Mouse (Mus musculus) liver, embryonic 14.5 days (tissue): ENCODE results near the gene Pgp. TPM values are rescaled to one million over a fixed set of nuclear protein-coding genes. Genes with fewer than 3 reads are reported as not detected.

Experiments used
- ATAC-seq: fragments of 200-750 bp; cut with Nextera tagmentation; 2 replicates; pipeline ENCODE4 v1.8.0; 2017; ENCODE audit warnings: moderate number of reproducible peaks, mild to moderate bottlenecking, moderate library complexity; ENCODE audit not compliant: insufficient read depth
- DNase-seq, 3 experiments: peaks; one replicate each; pipeline ENCODE4 v3.0.0-alpha.2; 2012 to 2013; ENCODE audit warnings: low read depth in 3 of 3, low spot score in 3 of 3
- H3K27ac ChIP-seq: fragments of 300-500 bp; sonication (generic); 2 replicates; pipeline ENCODE4 v1.5.1; 2014; ENCODE audit warnings: moderate library complexity, mild to moderate bottlenecking, control low read depth, inconsistent platforms
- H3K27me3 ChIP-seq: fragments of 300-500 bp; sonication (generic); 2 replicates; pipeline ENCODE4 v1.6.1; 2014; ENCODE audit warnings: mild to moderate bottlenecking, low read length, moderate library complexity; ENCODE audit not compliant: control insufficient read depth, insufficient read depth
- H3K36me3 ChIP-seq: fragments of 300-500 bp; sonication (generic); replicated peaks from 2 replicates; pipeline ENCODE4 v1.6.1; 2014; ENCODE audit warnings: low read depth; ENCODE audit not compliant: control insufficient read depth, insufficient read depth
- H3K4me1 ChIP-seq, 2 experiments: fragments of 200-500 bp in 1 of 2; fragments of 300-500 bp in 1 of 2; sonication (generic) in 1 of 2; replicated peaks; 2 replicates each; pipeline ENCODE4 v1.6.1; 2012 to 2014; ENCODE audit warnings: antibody characterized with exemption in 1 of 2, inconsistent platforms in 1 of 2, low read length in 1 of 2; ENCODE audit not compliant: control insufficient read depth in 2 of 2, insufficient read depth in 2 of 2
- H3K4me2 ChIP-seq: fragments of 300-500 bp; sonication (generic); 2 replicates; pipeline ENCODE4 v1.6.1; 2014; ENCODE audit warnings: low read depth, mild to moderate bottlenecking, control low read depth, moderate library complexity
- H3K4me3 ChIP-seq, 2 experiments: fragments of 200-500 bp in 1 of 2; fragments of 300-500 bp in 1 of 2; sonication (generic) in 1 of 2; 2 replicates each; pipeline ENCODE4 v1.5.1; 2012 to 2014; ENCODE audit warnings: low read depth in 2 of 2, low read length in 2 of 2, mild to moderate bottlenecking in 2 of 2, control low read depth in 1 of 2, inconsistent platforms in 1 of 2, moderate library complexity in 1 of 2; ENCODE audit not compliant: insufficient read depth in 1 of 2
- H3K9ac ChIP-seq: fragments of 300-500 bp; sonication (generic); replicated peaks from 2 replicates; pipeline ENCODE4 v1.6.1; 2014; ENCODE audit warnings: mild to moderate bottlenecking, control low read depth, moderate library complexity
- H3K9me3 ChIP-seq: fragments of 300-500 bp; sonication (generic); 2 replicates; pipeline ENCODE4 v1.6.1; 2016; ENCODE audit warnings: low read length, mixed read lengths; ENCODE audit not compliant: control insufficient read depth
- CTCF ChIP-seq: IDR thresholded peaks from 2 replicates; pipeline ENCODE4 v1.5.1; 2016; ENCODE audit warnings: antibody characterized with exemption, low read depth, control low read depth
- EP300 ChIP-seq: IDR thresholded peaks from 2 replicates; pipeline ENCODE4 v1.6.1; 2016; ENCODE audit warnings: antibody characterized with exemption, low read depth
- WGBS: fragments of 180-500 bp; shearing (Covaris S2); extraction: QIAGEN DNeasy Blood & Tissue Kit; methylation state at CpG from one replicate; pipeline ENCODE4 v1.1.7; 2014; ENCODE audit not compliant: insufficient replicate concordance; 5-methylcytosine and 5-hydroxymethylcytosine counted together
- polyA plus RNA-seq, 2 experiments: library from polyadenylated mRNA; depleted of rRNA in 1 of 2; stranded (reverse) in 1 of 2; unstranded in 1 of 2; fragments of >200 nt; fragmentation: Nextera tagmentation in 1 of 2; extraction: Ambion mirVana in 1 of 2; gene quantifications; 2 replicates each; pipeline versions ENCODE4 v1.2.1 to v1.2.3; 2012 to 2014

Pgp gene
- polyA plus RNA-seq, 2 experiments = 37.9 to 70.4 TPM

DNA sequence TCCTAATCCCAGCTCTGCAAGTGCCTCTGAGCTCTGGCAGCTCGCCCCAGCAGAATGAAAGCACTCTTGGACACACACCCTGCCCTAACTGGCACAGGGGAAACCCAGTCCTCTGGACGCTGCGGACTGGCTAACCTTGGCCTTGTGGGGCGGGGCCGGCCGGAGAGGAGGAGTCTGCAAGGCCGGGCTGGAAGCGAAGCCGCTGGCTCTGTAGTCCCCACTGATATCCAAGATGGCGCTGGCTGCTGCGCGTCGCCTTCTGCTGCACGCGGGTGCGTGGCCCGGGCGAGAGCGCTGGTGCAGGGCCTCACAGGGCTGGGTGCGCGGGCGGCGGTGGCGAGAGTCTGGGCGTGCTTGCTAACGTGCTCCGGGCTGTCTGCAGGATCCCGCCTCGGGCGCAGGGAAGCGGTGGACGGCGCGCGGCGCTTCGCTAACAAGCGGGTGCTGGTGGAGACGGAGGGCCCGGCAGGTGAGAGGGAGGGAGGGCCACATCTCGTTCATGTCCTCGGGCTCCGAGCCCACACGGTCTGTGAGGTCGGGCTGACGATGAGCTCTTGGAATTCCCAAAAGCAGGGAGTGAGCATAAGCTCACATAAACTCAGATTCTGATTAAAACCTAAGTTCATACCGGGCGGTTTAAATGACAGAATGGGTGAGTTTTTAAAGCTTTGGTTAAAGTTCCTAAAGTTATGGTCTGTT lies 43.6 kb upstream of the Pgp start, which contains the start of gene Eci1:
TSS of gene Eci1 (plus strand) at position 171 of the 699 bp plus-strand sequence.
- peak within 1 kb of the TSS; percentile 95 for H3K4me2 ChIP-seq
- H3K4me1 ChIP-seq = peaks cover 2 to 4% of the 10 kb centered on the region in 2 experiments; a peak in 2 of 4 replicates
- H3K4me3 ChIP-seq = peak within 1 kb of the TSS; percentile 61 to 81
- peak; percentile 96 for ATAC-seq
- peak; percentile 88 to 89 (median 88) for DNase-seq
- under 1% methylated on average over 48 of the region's 48 CpGs for WGBS
- H3K9ac ChIP-seq = peak within 1 kb of the TSS; percentile 56
- TF ChIP-seq EP300 (no peak), CTCF (no peak)
- peaks cover 38% of the 10 kb centered on the region for H3K36me3 ChIP-seq
- H3K9me3 ChIP-seq = no peaks in the 10 kb centered on the region
- peak within 1 kb of the TSS; percentile 32 for H3K27ac ChIP-seq
- no peaks in the 10 kb centered on the region for H3K27me3 ChIP-seq

DNA sequence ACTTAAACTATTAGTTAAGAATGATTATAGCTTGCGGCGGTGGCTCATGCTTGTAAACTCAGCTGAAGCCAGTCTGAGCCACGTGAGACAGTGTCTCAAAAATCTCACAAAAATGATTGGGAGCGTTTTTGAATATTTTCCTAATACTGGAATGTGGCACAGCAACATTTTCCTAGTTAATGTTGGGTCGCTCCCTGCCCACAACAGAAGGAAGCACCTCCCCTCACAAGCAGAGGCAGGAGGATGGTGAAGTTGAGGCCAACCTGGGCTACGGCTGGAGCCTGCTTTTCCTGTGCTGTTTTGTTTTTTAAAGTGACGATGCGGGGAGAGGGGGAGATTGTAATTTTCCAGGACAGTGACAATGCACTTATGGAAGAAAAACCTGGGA lies 43.0 kb upstream of the Pgp start:
- no peak for ATAC-seq
- DNase-seq = no peak
- no peaks in the 10 kb centered on the region for H3K27me3 ChIP-seq

DNA sequence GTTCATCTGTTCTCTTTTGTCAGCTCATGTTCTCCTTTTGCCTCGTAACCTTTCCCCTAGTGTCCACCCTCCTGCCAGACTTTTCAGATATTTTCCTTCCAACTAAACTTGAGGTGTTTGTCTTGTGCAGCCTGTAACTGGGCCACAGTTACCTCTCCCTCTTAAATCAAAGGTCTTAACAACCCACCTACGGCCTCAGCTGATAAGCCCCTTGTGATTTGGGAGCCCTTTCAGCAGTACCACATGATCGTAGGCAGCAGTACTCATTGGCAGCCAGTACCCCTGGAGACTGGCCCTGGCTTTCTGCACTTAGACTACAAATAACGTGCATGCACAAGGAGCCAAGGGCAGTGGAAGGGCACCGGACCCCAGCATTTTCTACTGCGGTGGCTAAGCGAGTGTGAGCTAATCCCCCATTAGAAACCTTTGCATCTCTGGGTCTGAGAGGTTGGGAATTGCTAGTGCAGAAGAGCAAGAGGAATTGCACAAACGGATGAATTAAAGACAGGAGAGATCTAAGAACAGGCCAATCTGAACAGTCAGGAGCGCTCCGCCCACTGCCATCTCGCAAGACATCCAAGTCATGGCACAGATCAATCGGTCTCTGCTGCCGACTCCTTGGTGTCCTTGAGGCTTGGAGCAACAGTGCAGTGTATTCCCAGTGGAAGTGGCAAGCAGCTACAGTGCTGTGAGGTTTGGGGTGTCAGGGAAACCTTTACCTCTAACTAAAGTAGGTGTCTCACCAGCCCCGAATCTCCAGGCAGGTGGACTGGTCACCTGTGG lies 40.8 kb upstream of the Pgp start:
- Histone ChIP-seq H3K27me3 (no peaks in the 10 kb centered on the region), H3K4me3 (no peak overlapping the region), H3K4me1 (peaks cover 2 to 4% of the 10 kb centered on the region in 2 experiments; a peak in 2 of 4 replicates), H3K9me3 (no peaks in the 10 kb centered on the region), H3K4me2 (no peak overlapping the region), H3K27ac (no peak overlapping the region), H3K9ac (no peak overlapping the region), H3K36me3 (peaks cover 14% of the 10 kb centered on the region)
- no peak for DNase-seq
- WGBS = 79% methylated on average over 14 of the region's 14 CpGs
- TF ChIP-seq CTCF (no peak), EP300 (no peak)
- ATAC-seq = no peak

More for the DNA sequence above, 43.0 kb upstream of the Pgp start:
- TF ChIP-seq CTCF (no peak), EP300 (no peak)
- under 1% methylated on average over 8 of the region's 8 CpGs for WGBS
- peak overlapping the region; percentile 95 for H3K4me2 ChIP-seq
- no peaks in the 10 kb centered on the region for H3K9me3 ChIP-seq
- peak overlapping the region; percentile 32 for H3K27ac ChIP-seq
- H3K4me1 ChIP-seq = peaks cover 2 to 4% of the 10 kb centered on the region in 2 experiments; a peak in 2 of 4 replicates
- peak overlapping the region; percentile 56 for H3K9ac ChIP-seq
- H3K36me3 ChIP-seq = peaks cover 32% of the 10 kb centered on the region
- peak overlapping the region; percentile 61 to 81 for H3K4me3 ChIP-seq

DNA sequence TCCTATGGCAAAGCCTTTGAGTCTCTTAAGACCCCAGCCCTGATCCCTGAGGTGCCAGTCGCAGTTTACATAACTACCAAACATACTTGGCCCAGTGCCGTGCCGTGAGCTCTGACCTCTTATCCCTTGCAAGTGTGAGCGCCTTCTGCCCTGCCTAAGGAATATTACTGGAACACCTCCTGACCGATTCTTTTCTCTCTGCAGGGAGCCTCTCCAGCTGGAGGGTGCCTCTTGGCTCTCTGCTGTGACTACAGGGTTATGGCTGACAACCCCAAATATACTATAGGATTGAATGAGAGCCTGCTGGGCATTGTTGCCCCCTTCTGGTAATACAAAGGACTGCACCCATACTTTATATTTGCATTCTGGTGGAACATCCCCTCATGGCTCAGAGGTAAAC lies 33.2 kb upstream of the Pgp start:
- ATAC-seq (peak; percentile 48; the same call in 1 of the 2 replicates), DNase-seq (peak in 1 of 3 experiments; percentile 39)
- H3K4me3 ChIP-seq = no peak overlapping the region
- no peak overlapping the region for H3K27ac ChIP-seq
- no peaks in the 10 kb centered on the region for H3K4me1 ChIP-seq
- H3K9me3 ChIP-seq = no peaks in the 10 kb centered on the region
- H3K36me3 ChIP-seq = peaks cover 20% of the 10 kb centered on the region
- TF ChIP-seq EP300 (no peak), CTCF (peak; percentile 88)
- 69% methylated on average over 5 of the region's 5 CpGs for WGBS
- H3K9ac ChIP-seq = no peak overlapping the region
- H3K27me3 ChIP-seq = no peaks in the 10 kb centered on the region
- no peak overlapping the region for H3K4me2 ChIP-seq

DNA sequence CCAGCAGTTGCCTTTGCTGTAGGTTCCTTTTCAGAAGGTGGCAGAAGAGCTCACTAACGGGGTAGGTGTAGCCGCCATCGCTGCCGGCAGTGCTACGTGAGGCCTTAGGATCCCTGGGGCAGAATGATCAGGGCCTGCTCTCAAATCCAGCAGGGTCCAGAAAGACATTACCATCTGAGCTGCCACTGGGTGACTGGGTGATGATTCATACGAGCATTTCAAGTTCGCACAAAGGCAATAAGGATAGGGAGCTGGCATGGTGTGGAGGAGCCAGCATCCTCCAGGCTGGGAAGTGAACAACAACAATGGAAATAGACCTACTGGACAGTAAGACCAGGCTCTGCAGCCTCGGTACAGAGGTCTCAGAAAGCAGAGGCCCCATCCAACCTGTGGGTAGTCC lies 29.8 kb upstream of the Pgp start:
- Histone ChIP-seq H3K4me1 (no peaks in the 10 kb centered on the region), H3K9me3 (no peaks in the 10 kb centered on the region), H3K4me2 (no peak overlapping the region), H3K36me3 (peaks cover 26% of the 10 kb centered on the region), H3K27ac (no peak overlapping the region), H3K27me3 (no peaks in the 10 kb centered on the region), H3K9ac (no peak overlapping the region), H3K4me3 (no peak overlapping the region)
- no peak for DNase-seq
- WGBS = 84% methylated on average over 8 of the region's 8 CpGs
- no peak for ATAC-seq
- TF ChIP-seq CTCF (no peak), EP300 (no peak)
